Mouse (Mus musculus) kidney, adult 9 months (tissue): ENCODE measurements at regions not wholly inside any gene's neighbourhood (a gene's known extent, or its start where the extent isn't known, plus 50 kb on each side); places are given as distances from the start of the nearest gene placed in this dataset.
"Not testable (repeated sequence)": the region's sequence is repeated elsewhere in the genome, so short reads cannot be mapped to it uniquely, and the experiment has no call there.

Source experiments
- DNase-seq: peaks from one replicate; pipeline ENCODE4 v3.0.0; 2022

- no peak for DNase-seq
These were observed 196.4 kb upstream of the Gdi2 start for GRCm38 (mm10) chr13:3341416-3341815.

GRCm38 (mm10) chr13:3343611-3344010 is 194.3 kb upstream of the Gdi2 start:
- no peak for DNase-seq

- DNase-seq, result not testable (repeated sequence)
These were observed 183.0 kb upstream of the Gdi2 start for GRCm38 (mm10) chr13:3354912-3355311.

- peak; percentile 10 for DNase-seq
These were observed 179.7 kb upstream of the Gdi2 start for GRCm38 (mm10) chr13:3358079-3358608.

- DNase-seq, result peak; percentile 22
These were observed 178.7 kb upstream of the Gdi2 start for GRCm38 (mm10) chr13:3358996-3359750.

- DNase-seq, result peak; percentile 57
These were observed 178.1 kb upstream of the Gdi2 start for GRCm38 (mm10) chr13:3359751-3360260.

GRCm38 (mm10) chr13:3360503-3361490 is 177.1 kb upstream of the Gdi2 start:
- peak; percentile 71 for DNase-seq

- DNase-seq, result no peak
These were observed 165.2 kb upstream of the Gdi2 start for GRCm38 (mm10) chr13:3372701-3373100.

- DNase-seq, result not testable (repeated sequence)
These were observed 164.2 kb upstream of the Gdi2 start for GRCm38 (mm10) chr13:3373522-3374220.

- DNase-seq, result no peak
These were observed 163.1 kb upstream of the Gdi2 start for GRCm38 (mm10) chr13:3374796-3375195.

- not testable (repeated sequence) for DNase-seq
These were observed 160.1 kb upstream of the Gdi2 start for GRCm38 (mm10) chr13:3377801-3378200.

- not testable (repeated sequence) for DNase-seq
These were observed 132.1 kb upstream of the Gdi2 start for GRCm38 (mm10) chr13:3405783-3406182.

- peak; percentile 97 for DNase-seq
These were observed 131.4 kb upstream of the Gdi2 start for GRCm38 (mm10) chr13:3406236-3407017.

GRCm38 (mm10) chr13:3410281-3410680 is 127.6 kb upstream of the Gdi2 start:
- DNase-seq, result peak; percentile 14

GRCm38 (mm10) chr13:3417026-3417425 is 120.8 kb upstream of the Gdi2 start:
- no peak for DNase-seq

GRCm38 (mm10) chr13:3455374-3455773 is 82.5 kb upstream of the Gdi2 start:
- not testable (repeated sequence) for DNase-seq

- no peak for DNase-seq
These were observed 61.0 kb upstream of the Gdi2 start for GRCm38 (mm10) chr13:3476884-3477283.

GRCm38 (mm10) chr13:3477997-3478728 is 59.7 kb upstream of the Gdi2 start:
- peak; percentile 45 for DNase-seq
